Mouse (Mus musculus) liver, postnatal 0 days (tissue): ENCODE measurements around the gene Gm11037.

Experiments used
- CTCF ChIP-seq: sonication (generic); IDR thresholded peaks from 2 replicates; pipeline ENCODE4 v1.5.1; 2016; ENCODE audit warnings: antibody characterized with exemption, low read depth
- EP300 ChIP-seq: IDR thresholded peaks from 2 replicates; pipeline ENCODE4 v1.6.1; 2016; ENCODE audit warnings: antibody characterized with exemption, low read depth, mild to moderate bottlenecking

GRCm38 (mm10) chr2:131166172-131166571 lies 32.9 kb downstream of the Gm11037 start:
- no peak for TF ChIP-seq CTCF
- TF ChIP-seq EP300 = no peak
